Mouse (Mus musculus): ENCODE measurements around the gene Usp4. TPM values are rescaled to one million over a fixed set of nuclear protein-coding genes. Genes with fewer than 3 reads are reported as not detected.

The Usp4 gene
- polyA plus RNA-seq, 2 experiments, result 38.5 to 59.3 TPM

- 71% methylated on average over 1 of the region's 1 CpGs for WGBS (ENCODE audit: insufficient replicate concordance)
- H3K9me3 ChIP-seq (ENCODE audit: control insufficient read depth, low read length), result no peaks in the 10 kb centered on the region
- H3K27me3 ChIP-seq (ENCODE audit: control insufficient read depth, insufficient read depth, low read length), result no peaks in the 10 kb centered on the region
- peaks cover 16% of the 10 kb centered on the region for H3K36me3 ChIP-seq (replicated peaks; ENCODE audit: control insufficient read depth, insufficient read depth, low read depth)
- TF ChIP-seq EP300 (IDR thresholded peaks at IDR 0.05; ENCODE audit: low read depth) (no peak), CTCF (IDR thresholded peaks at IDR 0.05; ENCODE audit: low read depth) (no peak)
- H3K27ac ChIP-seq, result no peak overlapping the region
- no peaks in the 10 kb centered on the region for H3K4me1 ChIP-seq (replicated peaks; ENCODE audit: control insufficient read depth in 2 of 2, insufficient read depth in 2 of 2, low read length in 1 of 2)
- no peak overlapping the region for H3K9ac ChIP-seq (replicated peaks)
- DNase-seq (ENCODE audit: low read depth in 3 of 3, low spot score in 3 of 3) (no peak), ATAC-seq (ENCODE audit: insufficient read depth) (no peak)
- H3K4me3 ChIP-seq (ENCODE audit: insufficient read depth in 1 of 2, low read depth in 2 of 2, low read length in 2 of 2), result no peak overlapping the region
- no peak overlapping the region for H3K4me2 ChIP-seq (ENCODE audit: low read depth)
These were observed 47.8 kb downstream of the Usp4 start for GRCm38 (mm10) chr9:108395427-108395826.

DNA sequence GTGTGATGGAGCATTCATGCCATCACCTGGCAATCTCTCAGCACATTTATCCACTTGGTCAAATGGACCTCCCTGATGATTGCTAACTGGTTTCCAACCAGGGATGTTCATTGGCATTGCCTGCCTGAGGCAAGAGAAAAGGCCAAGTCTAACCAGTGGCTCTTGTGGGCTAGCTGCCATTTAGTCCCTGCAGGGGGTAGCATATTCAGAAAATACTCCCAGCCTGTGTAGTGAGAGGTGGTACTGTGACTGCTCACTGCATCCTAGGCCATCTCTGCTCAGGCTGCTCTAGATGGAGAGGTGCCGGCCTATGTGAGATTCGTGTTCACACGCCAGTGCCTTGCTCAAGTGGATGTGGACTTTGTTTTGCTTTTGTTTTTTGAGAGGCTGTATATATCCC lies 50.7 kb downstream of the Usp4 start:
- ATAC-seq (ENCODE audit: insufficient read depth) (no peak), DNase-seq (ENCODE audit: low read depth in 3 of 3, low spot score in 3 of 3) (no peak)
- Histone ChIP-seq H3K27ac (no peak overlapping the region), H3K4me3 (ENCODE audit: insufficient read depth in 1 of 2, low read depth in 2 of 2, low read length in 2 of 2) (no peak overlapping the region), H3K4me1 (replicated peaks; ENCODE audit: control insufficient read depth in 2 of 2, insufficient read depth in 2 of 2, low read length in 1 of 2) (no peaks in the 10 kb centered on the region), H3K9ac (replicated peaks) (no peak overlapping the region), H3K4me2 (ENCODE audit: low read depth) (no peak overlapping the region), H3K36me3 (replicated peaks; ENCODE audit: control insufficient read depth, insufficient read depth, low read depth) (no peaks in the 10 kb centered on the region), H3K27me3 (ENCODE audit: control insufficient read depth, insufficient read depth, low read length) (no peaks in the 10 kb centered on the region), H3K9me3 (ENCODE audit: control insufficient read depth, low read length) (no peaks in the 10 kb centered on the region)
- 81% methylated on average over 3 of the region's 3 CpGs for WGBS (ENCODE audit: insufficient replicate concordance)
- TF ChIP-seq CTCF (IDR thresholded peaks at IDR 0.05; ENCODE audit: low read depth) (no peak), EP300 (IDR thresholded peaks at IDR 0.05; ENCODE audit: low read depth) (no peak)

DNA sequence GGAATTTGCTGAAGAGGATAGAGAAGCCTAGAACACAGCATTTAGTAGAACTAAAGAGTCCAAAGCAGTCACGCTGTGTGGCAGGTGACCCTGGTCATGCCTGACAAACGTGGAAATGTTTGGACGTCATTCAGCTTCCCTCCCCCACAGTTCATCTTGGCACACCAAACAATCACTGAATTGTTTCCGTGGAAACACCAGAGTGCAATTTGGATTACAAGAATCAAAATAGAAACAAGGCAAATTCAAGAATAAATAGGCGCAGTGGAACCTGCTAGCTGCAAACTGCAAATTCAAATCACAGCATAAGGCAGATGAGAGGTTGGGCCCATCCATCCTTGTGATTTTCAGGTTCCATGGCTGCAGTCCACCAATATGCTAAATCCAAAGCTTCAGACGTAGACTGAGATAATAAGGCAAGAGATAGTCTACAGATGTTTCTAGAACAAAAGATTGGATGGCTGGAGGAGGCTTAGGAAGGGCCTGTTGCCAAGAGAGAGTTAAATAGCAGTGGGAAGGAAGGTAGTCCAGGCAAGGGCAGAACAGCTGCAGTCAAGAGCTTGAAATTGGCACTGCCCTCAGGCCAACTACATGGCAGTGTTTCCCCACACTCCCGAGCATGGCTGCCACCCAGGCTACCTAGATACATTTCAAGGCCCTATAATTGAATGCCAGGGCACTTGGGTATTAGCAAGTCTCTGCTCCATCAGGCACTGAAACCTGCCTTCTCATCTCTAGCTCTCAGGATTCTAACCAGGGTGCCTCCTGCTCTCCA lies 53.7 kb downstream of the Usp4 start:
- Histone ChIP-seq H3K4me2 (ENCODE audit: low read depth) (no peak overlapping the region), H3K9me3 (ENCODE audit: control insufficient read depth, low read length) (no peaks in the 10 kb centered on the region), H3K27ac (no peak overlapping the region), H3K4me1 (replicated peaks; ENCODE audit: control insufficient read depth in 2 of 2, insufficient read depth in 2 of 2, low read length in 1 of 2) (peaks cover 0 to 3% of the 10 kb centered on the region in 2 experiments; a peak in 2 of 4 replicates), H3K4me3 (ENCODE audit: insufficient read depth in 1 of 2, low read depth in 2 of 2, low read length in 2 of 2) (no peak overlapping the region), H3K27me3 (ENCODE audit: control insufficient read depth, insufficient read depth, low read length) (no peaks in the 10 kb centered on the region), H3K9ac (replicated peaks) (no peak overlapping the region), H3K36me3 (replicated peaks; ENCODE audit: control insufficient read depth, insufficient read depth, low read depth) (no peaks in the 10 kb centered on the region)
- ATAC-seq (ENCODE audit: insufficient read depth), result no peak
- no peak for DNase-seq (ENCODE audit: low read depth in 3 of 3, low spot score in 3 of 3)
- TF ChIP-seq CTCF (IDR thresholded peaks at IDR 0.05; ENCODE audit: low read depth) (no peak), EP300 (IDR thresholded peaks at IDR 0.05; ENCODE audit: low read depth) (no peak)
- 62% methylated on average over 7 of the region's 7 CpGs for WGBS (ENCODE audit: insufficient replicate concordance)

DNA sequence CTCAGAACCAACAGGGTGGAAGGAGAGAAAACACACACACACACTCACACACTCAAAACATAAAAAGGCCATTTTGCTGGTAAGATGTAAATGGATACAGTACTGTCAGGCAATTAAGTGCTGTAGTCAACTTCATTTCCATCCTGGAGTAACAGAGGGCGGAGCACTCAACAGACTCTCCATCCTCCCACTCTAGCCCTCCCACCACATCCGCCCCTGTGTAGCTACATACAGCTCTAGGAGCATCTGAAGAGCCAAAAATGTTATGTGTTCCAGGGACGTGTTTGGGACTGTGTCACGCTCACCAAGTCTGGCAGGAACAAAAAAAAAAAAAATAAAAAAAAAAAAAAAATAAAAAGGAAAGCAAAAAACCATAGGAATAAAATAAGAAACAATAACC lies 55.4 kb downstream of the Usp4 start:
- H3K27me3 ChIP-seq (ENCODE audit: control insufficient read depth, insufficient read depth, low read length), result no peaks in the 10 kb centered on the region
- no peaks in the 10 kb centered on the region for H3K36me3 ChIP-seq (replicated peaks; ENCODE audit: control insufficient read depth, insufficient read depth, low read depth)
- 73% methylated on average over 4 of the region's 4 CpGs for WGBS (ENCODE audit: insufficient replicate concordance)
- no peak overlapping the region for H3K9ac ChIP-seq (replicated peaks)
- no peak overlapping the region for H3K27ac ChIP-seq
- DNase-seq (ENCODE audit: low read depth in 3 of 3, low spot score in 3 of 3) (no peak), ATAC-seq (ENCODE audit: insufficient read depth) (no peak)
- H3K4me3 ChIP-seq (ENCODE audit: insufficient read depth in 1 of 2, low read depth in 2 of 2, low read length in 2 of 2), result no peak overlapping the region
- H3K9me3 ChIP-seq (ENCODE audit: control insufficient read depth, low read length), result no peaks in the 10 kb centered on the region
- TF ChIP-seq CTCF (IDR thresholded peaks at IDR 0.05; ENCODE audit: low read depth) (no peak), EP300 (IDR thresholded peaks at IDR 0.05; ENCODE audit: low read depth) (no peak)
- peaks cover 0 to 3% of the 10 kb centered on the region in 2 experiments; a peak in 2 of 4 replicates for H3K4me1 ChIP-seq (replicated peaks; ENCODE audit: control insufficient read depth in 2 of 2, insufficient read depth in 2 of 2, low read length in 1 of 2)
- no peak overlapping the region for H3K4me2 ChIP-seq (ENCODE audit: low read depth)

- 33% methylated on average over 8 of the region's 8 CpGs for WGBS (ENCODE audit: insufficient replicate concordance)
- Histone ChIP-seq H3K4me3 (ENCODE audit: insufficient read depth in 1 of 2, low read depth in 2 of 2, low read length in 2 of 2) (no peak overlapping the region), H3K36me3 (replicated peaks; ENCODE audit: control insufficient read depth, insufficient read depth, low read depth) (no peaks in the 10 kb centered on the region), H3K27ac (no peak overlapping the region), H3K9me3 (ENCODE audit: control insufficient read depth, low read length) (no peaks in the 10 kb centered on the region), H3K27me3 (ENCODE audit: control insufficient read depth, insufficient read depth, low read length) (no peaks in the 10 kb centered on the region), H3K9ac (replicated peaks) (no peak overlapping the region), H3K4me1 (replicated peaks; ENCODE audit: control insufficient read depth in 2 of 2, insufficient read depth in 2 of 2, low read length in 1 of 2) (peaks cover 0 to 3% of the 10 kb centered on the region in 2 experiments; a peak in 2 of 4 replicates), H3K4me2 (ENCODE audit: low read depth) (no peak overlapping the region)
- ATAC-seq (ENCODE audit: insufficient read depth), result no peak
- peak in 1 of 3 experiments; percentile 17 for DNase-seq (ENCODE audit: low read depth in 3 of 3, low spot score in 3 of 3)
- TF ChIP-seq CTCF (IDR thresholded peaks at IDR 0.05; ENCODE audit: low read depth) (peak; percentile 16; the same call in 1 of the 2 replicates), EP300 (IDR thresholded peaks at IDR 0.05; ENCODE audit: low read depth) (no peak)
These were observed 56.8 kb downstream of the Usp4 start for GRCm38 (mm10) chr9:108404451-108404850.
